Mouse (Mus musculus): ENCODE measurements around the gene Tmppe.

The Tmppe gene

GRCm38 (mm10) chr9:114448700-114449099, 47.8 kb downstream of the Tmppe start:
- no peak for DNase-seq

- DNase-seq = no peak
Observed at GRCm38 (mm10) chr9:114449120-114449754, 48.3 kb downstream of the Tmppe start.

DNA sequence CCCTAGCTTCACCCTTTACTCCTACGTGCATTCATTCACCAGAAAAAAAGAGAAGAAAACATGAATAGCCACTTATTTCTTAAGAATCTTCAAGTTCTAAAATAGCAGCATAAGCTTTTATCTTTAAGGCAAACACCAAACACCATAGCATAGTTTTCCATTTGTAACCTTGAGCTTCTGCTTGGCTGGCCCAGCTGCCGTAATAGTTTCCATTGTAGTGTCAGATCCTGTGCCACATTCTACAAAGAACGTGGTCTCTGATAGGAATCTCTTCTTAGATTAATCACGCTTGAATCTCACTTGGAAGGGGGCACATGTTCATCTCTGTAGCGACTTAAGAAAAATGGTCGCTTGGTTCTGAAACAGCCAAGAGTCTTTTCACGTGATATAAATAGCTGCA, 50.7 kb downstream of the Tmppe start:
- no peak for DNase-seq

GRCm38 (mm10) chr9:114452418-114452817, 51.5 kb downstream of the Tmppe start:
- DNase-seq = no peak

GRCm38 (mm10) chr9:114455420-114455819, 54.5 kb downstream of the Tmppe start:
- no peak for DNase-seq
